Mouse (Mus musculus) limb, embryonic 11.5 days (tissue): ENCODE measurements at regions not wholly inside any gene's neighbourhood (a gene's known extent, or its start where the extent isn't known, plus 50 kb on each side); places are given as distances from the start of the nearest gene placed in this dataset.
A peak's percentile ranks its signal among the peaks of the same experiment; 100 is the strongest.

ENCODE experiments used
- ATAC-seq: fragments of 200-750 bp; cut with Nextera tagmentation; 2 replicates; pipeline ENCODE4 v1.8.0; 2017; ENCODE audit warnings: low read depth; ENCODE audit not compliant: insufficient number of reproducible peaks, low FRiP score, low TSS enrichment
- DNase-seq: peaks from one replicate; pipeline ENCODE4 v3.0.0-alpha.2; 2015; ENCODE audit warnings: low spot score
- H3K27ac ChIP-seq: fragments of 300-500 bp; sonication (generic); replicated peaks from 2 replicates; pipeline ENCODE4 v1.5.1; 2014; ENCODE audit warnings: low read depth, mild to moderate bottlenecking, low read length
- H3K27me3 ChIP-seq: fragments of 300-500 bp; sonication (generic); 2 replicates; pipeline ENCODE4 v1.6.1; 2014; ENCODE audit warnings: mild to moderate bottlenecking, low read length, mixed read lengths; ENCODE audit not compliant: control insufficient read depth, insufficient read depth
- H3K36me3 ChIP-seq: fragments of 300-500 bp; sonication (generic); 2 replicates; pipeline ENCODE4 v1.6.1; 2014; ENCODE audit warnings: mild to moderate bottlenecking, low read length, moderate library complexity, mixed read lengths; ENCODE audit not compliant: control insufficient read depth, insufficient read depth
- H3K4me1 ChIP-seq: fragments of 300-500 bp; sonication (generic); 2 replicates; pipeline ENCODE4 v1.6.1; 2014; ENCODE audit warnings: low read length, mixed read lengths; ENCODE audit not compliant: control insufficient read depth, insufficient read depth
- H3K4me2 ChIP-seq: fragments of 300-500 bp; sonication (generic); 2 replicates; pipeline ENCODE4 v1.6.1; 2014; ENCODE audit warnings: low read depth, mild to moderate bottlenecking, moderate library complexity; ENCODE audit not compliant: severe bottlenecking
- H3K4me3 ChIP-seq: fragments of 300-500 bp; sonication (generic); 2 replicates; pipeline ENCODE4 v1.5.1; 2014; ENCODE audit warnings: low read depth, low read length
- H3K9ac ChIP-seq: fragments of 300-500 bp; sonication (generic); 2 replicates; pipeline ENCODE4 v1.6.1; 2014; ENCODE audit warnings: mild to moderate bottlenecking, low read length
- H3K9me3 ChIP-seq: fragments of 300-500 bp; sonication (generic); 2 replicates; pipeline ENCODE4 v1.6.1; 2016; ENCODE audit warnings: low read length; ENCODE audit not compliant: control insufficient read depth
- WGBS: fragments of 180-500 bp; shearing (Covaris S2); extraction: QIAGEN DNeasy Blood & Tissue Kit; methylation state at CpG from one replicate; pipeline ENCODE4 v1.1.7; 2014; 5-methylcytosine and 5-hydroxymethylcytosine counted together

GRCm38 (mm10) chr15:56166236-56166635, 1311.2 kb downstream of the Slc22a22 start:
- H3K4me3 ChIP-seq: no peak overlapping the region
- 10% methylated on average over 6 of the region's 6 CpGs for WGBS
- 0 out of 2 replicates have a peak overlapping the region, but pooled peaks have one; percentile 2 for H3K4me2 ChIP-seq
- ATAC-seq (peak; percentile 90), DNase-seq (peak; percentile 82)
- H3K27me3 ChIP-seq: no peaks in the 10 kb centered on the region
- peak overlapping the region; percentile 73; the same call in 1 of the 2 replicates for H3K27ac ChIP-seq
- no peaks in the 10 kb centered on the region for H3K9me3 ChIP-seq
- no peaks in the 10 kb centered on the region for H3K4me1 ChIP-seq
- H3K9ac ChIP-seq: no peak overlapping the region
- H3K36me3 ChIP-seq: no peaks in the 10 kb centered on the region

- Histone ChIP-seq H3K9me3 (no peaks in the 10 kb centered on the region), H3K27ac (no peak overlapping the region), H3K36me3 (no peaks in the 10 kb centered on the region), H3K4me2 (no peak overlapping the region), H3K4me1 (0 out of 2 replicates have a peak, but pooled peaks cover 2% of the 10 kb centered on the region), H3K27me3 (no peaks in the 10 kb centered on the region), H3K9ac (no peak overlapping the region), H3K4me3 (no peak overlapping the region)
- peak; percentile 30 for DNase-seq
- 14% methylated on average over 2 of the region's 2 CpGs for WGBS
- peak; percentile 68 for ATAC-seq
These were observed 1318.7 kb downstream of the Slc22a22 start for GRCm38 (mm10) chr15:56158726-56159125.

GRCm38 (mm10) chr15:56139451-56139850, 1338.0 kb downstream of the Slc22a22 start:
- no peaks in the 10 kb centered on the region for H3K27me3 ChIP-seq
- no peaks in the 10 kb centered on the region for H3K36me3 ChIP-seq
- no peaks in the 10 kb centered on the region for H3K9me3 ChIP-seq
- H3K4me3 ChIP-seq: no peak overlapping the region
- no peak for DNase-seq
- H3K4me2 ChIP-seq: no peak overlapping the region
- no peak overlapping the region for H3K27ac ChIP-seq
- no peak overlapping the region for H3K9ac ChIP-seq
- no peak for ATAC-seq
- 86% methylated on average over 3 of the region's 3 CpGs for WGBS
- H3K4me1 ChIP-seq: no peaks in the 10 kb centered on the region

GRCm38 (mm10) chr15:56136420-56136970, 1340.9 kb downstream of the Slc22a22 start:
- Histone ChIP-seq H3K4me3 (no peak overlapping the region), H3K9me3 (no peaks in the 10 kb centered on the region), H3K27ac (no peak overlapping the region), H3K36me3 (no peaks in the 10 kb centered on the region), H3K4me2 (no peak overlapping the region), H3K9ac (no peak overlapping the region), H3K4me1 (no peaks in the 10 kb centered on the region), H3K27me3 (no peaks in the 10 kb centered on the region)
- no peak for ATAC-seq
- 89% methylated on average over 7 of the region's 7 CpGs for WGBS
- no peak for DNase-seq

- Histone ChIP-seq H3K9ac (no peak overlapping the region), H3K4me3 (no peak overlapping the region), H3K27me3 (no peaks in the 10 kb centered on the region), H3K36me3 (no peaks in the 10 kb centered on the region), H3K9me3 (no peaks in the 10 kb centered on the region), H3K27ac (no peak overlapping the region), H3K4me2 (no peak overlapping the region), H3K4me1 (no peaks in the 10 kb centered on the region)
- DNase-seq (no peak), ATAC-seq (no peak)
- WGBS: 84% methylated on average over 1 of the region's 1 CpGs
These were observed 1349.4 kb downstream of the Slc22a22 start for GRCm38 (mm10) chr15:56128029-56128428.

GRCm38 (mm10) chr15:56119287-56120065, 1357.9 kb downstream of the Slc22a22 start:
- Histone ChIP-seq H3K4me1 (no peaks in the 10 kb centered on the region), H3K4me3 (no peak overlapping the region), H3K4me2 (no peak overlapping the region), H3K9me3 (no peaks in the 10 kb centered on the region), H3K27me3 (no peaks in the 10 kb centered on the region), H3K9ac (no peak overlapping the region), H3K27ac (no peak overlapping the region), H3K36me3 (no peaks in the 10 kb centered on the region)
- ATAC-seq (no peak), DNase-seq (no peak)

GRCm38 (mm10) chr15:56108313-56108712, 1369.1 kb downstream of the Slc22a22 start:
- DNase-seq: no peak

GRCm38 (mm10) chr15:56107719-56108118, 1369.7 kb downstream of the Slc22a22 start:
- Histone ChIP-seq H3K36me3 (no peaks in the 10 kb centered on the region), H3K27ac (no peak overlapping the region), H3K9ac (no peak overlapping the region), H3K27me3 (no peaks in the 10 kb centered on the region), H3K4me3 (no peak overlapping the region), H3K9me3 (no peaks in the 10 kb centered on the region), H3K4me2 (no peak overlapping the region), H3K4me1 (no peaks in the 10 kb centered on the region)
- ATAC-seq (no peak), DNase-seq (no peak)
- 79% methylated on average over 4 of the region's 4 CpGs for WGBS

More at GRCm38 (mm10) chr15:56108313-56108712, 1369.1 kb downstream of the Slc22a22 start:
- H3K27me3 ChIP-seq: no peaks in the 10 kb centered on the region
- H3K9ac ChIP-seq: no peak overlapping the region
- no peaks in the 10 kb centered on the region for H3K4me1 ChIP-seq
- no peak for ATAC-seq
- H3K36me3 ChIP-seq: no peaks in the 10 kb centered on the region
- H3K27ac ChIP-seq: no peak overlapping the region
- WGBS: 79% methylated on average over 2 of the region's 2 CpGs
- H3K4me2 ChIP-seq: no peak overlapping the region
- no peaks in the 10 kb centered on the region for H3K9me3 ChIP-seq
- H3K4me3 ChIP-seq: no peak overlapping the region
